24 mouse cellular contexts compared by ENCODE assay signal in genomic region chr8:81861311-81861710, GRCm38 (mm10).
DNase-seq lines count a peak whose midpoint lies in the region; ATAC-seq lines count a peak whose summit lies in the region.
"Had no signal": no experiment of that assay in that cellular context is flagged by ENCODE, and none has a peak within 500 bp of the region (broad histone marks: within the 10 kb centered on the region; RNA-seq: fewer than 3 reads in every experiment).

No protein-coding gene starts in this region.

- 94% methylated on average over 8 of the region's 8 CpGs for WGBS in forebrain, embryonic 13.5 days

- H3K9ac ChIP-seq in forebrain, embryonic 13.5 days = no peak overlapping the region
- H3K9ac ChIP-seq: embryonic facial prominence, embryonic 12.5 days; embryonic facial prominence, embryonic 15.5 days; forebrain, embryonic 12.5 days; hindbrain, embryonic 13.5 days had no signal

- H3K4me1 ChIP-seq in forebrain, embryonic 13.5 days = no peaks in the 10 kb centered on the region
- H3K4me1 ChIP-seq: embryonic facial prominence, embryonic 12.5 days; embryonic facial prominence, embryonic 15.5 days; forebrain, embryonic 12.5 days; hindbrain, embryonic 13.5 days had no signal

- no peaks in the 10 kb centered on the region for H3K9me3 ChIP-seq in forebrain, embryonic 13.5 days (replicated peaks)
- H3K9me3 ChIP-seq: embryonic facial prominence, embryonic 12.5 days; embryonic facial prominence, embryonic 15.5 days; forebrain, embryonic 12.5 days; hindbrain, embryonic 13.5 days had no signal

- no peaks in the 10 kb centered on the region for H3K27me3 ChIP-seq in forebrain, embryonic 13.5 days
- H3K27me3 ChIP-seq: embryonic facial prominence, embryonic 12.5 days; embryonic facial prominence, embryonic 15.5 days; forebrain, embryonic 12.5 days; hindbrain, embryonic 13.5 days had no signal

- H3K36me3 ChIP-seq in forebrain, embryonic 13.5 days (ENCODE audit: poor library complexity, severe bottlenecking) = no peaks in the 10 kb centered on the region
- H3K36me3 ChIP-seq: embryonic facial prominence, embryonic 12.5 days; embryonic facial prominence, embryonic 15.5 days; forebrain, embryonic 12.5 days; hindbrain, embryonic 13.5 days had no signal

- no peak overlapping the region for H3K4me2 ChIP-seq in forebrain, embryonic 13.5 days
- H3K4me2 ChIP-seq: embryonic facial prominence, embryonic 12.5 days; embryonic facial prominence, embryonic 15.5 days; forebrain, embryonic 12.5 days; heart, embryonic 11.5 days; hindbrain, embryonic 13.5 days had no signal

- DNase-seq in right cerebral cortex, adult 18-20 months = peak; percentile 7
- DNase-seq in right cerebral cortex, postnatal 10 days (ENCODE audit: low spot score in 2 of 2) = no peak
- DNase-seq in CD4-positive helper T cell, adult 2 months (ENCODE audit: low read depth, low spot score) = peak; percentile 39
- peak; percentile 56 for DNase-seq in brain, adult 2 months (ENCODE audit: low read depth, low spot score)
- DNase-seq in heart, adult 9 months (ENCODE audit: low spot score in 2 of 2) = no peak
- DNase-seq in ovary, adult 18-20 months (ENCODE audit: low spot score) = no peak
- DNase-seq: adrenal gland, postnatal 10 days; cerebellum, adult 11 months; cerebellum, adult 9-11 months; cerebellum, postnatal 25 days; gastrocnemius, postnatal 25 days; heart, adult 2 months; kidney, adult 18-20 months had no signal

- no peak overlapping the region for H3K4me3 ChIP-seq in forebrain, embryonic 13.5 days
- H3K4me3 ChIP-seq: embryonic facial prominence, embryonic 12.5 days; embryonic facial prominence, embryonic 15.5 days; erythroblast, embryonic 14.5 days; forebrain, embryonic 12.5 days; heart, adult 2 months; hindbrain, embryonic 13.5 days had no signal

- no peak for ATAC-seq in forebrain, embryonic 13.5 days
- ATAC-seq: CD4-positive, CD25-positive, alpha-beta regulatory T cell, adult 4 months; forebrain, embryonic 16.5 days; hindbrain, embryonic 16.5 days; intestine, embryonic 16.5 days had no signal

- no peak overlapping the region for H3K27ac ChIP-seq in forebrain, embryonic 13.5 days
- H3K27ac ChIP-seq: embryonic facial prominence, embryonic 12.5 days; embryonic facial prominence, embryonic 15.5 days; forebrain, embryonic 12.5 days; heart, adult 2 months; hindbrain, embryonic 13.5 days had no signal

Comparison
In these comparisons a context has a peak if more than half of its experiments do, and no peak if none do; other contexts are left out.
1. DNase-seq: peak in right cerebral cortex, adult 18-20 months (single experiment), CD4-positive helper T cell, adult 2 months (single experiment) and brain, adult 2 months (single experiment); none in right cerebral cortex, postnatal 10 days (0 of 2), heart, adult 9 months (0 of 2) and ovary, adult 18-20 months (single experiment).